Mouse (Mus musculus): ENCODE results near the gene Rap1a. TPM values are rescaled to one million over a fixed set of nuclear protein-coding genes. Genes with fewer than 3 reads are reported as not detected.

Gene Rap1a
- polyA plus RNA-seq, 2 experiments = 37.4 to 86.2 TPM

- Histone ChIP-seq H3K9me3 (ENCODE audit: control insufficient read depth, low read length) (no peaks in the 10 kb centered on the region), H3K4me3 (ENCODE audit: insufficient read depth in 1 of 2, low read depth in 2 of 2, low read length in 2 of 2) (no peak overlapping the region), H3K36me3 (replicated peaks; ENCODE audit: control insufficient read depth, insufficient read depth, low read depth) (peaks cover 8% of the 10 kb centered on the region), H3K9ac (replicated peaks) (no peak overlapping the region), H3K27me3 (ENCODE audit: control insufficient read depth, insufficient read depth, low read length) (no peaks in the 10 kb centered on the region), H3K4me1 (replicated peaks; ENCODE audit: control insufficient read depth in 2 of 2, insufficient read depth in 2 of 2, low read length in 1 of 2) (no peaks in the 10 kb centered on the region), H3K4me2 (ENCODE audit: low read depth) (no peak overlapping the region), H3K27ac (no peak overlapping the region)
- ATAC-seq (ENCODE audit: insufficient read depth) (no peak), DNase-seq (ENCODE audit: low read depth in 3 of 3, low spot score in 3 of 3) (peak; percentile 39 to 55 (median 45))
- 3% methylated on average over 1 of the region's 1 CpGs for WGBS (ENCODE audit: insufficient replicate concordance)
- no peak for TF ChIP-seq EP300 (IDR thresholded peaks at IDR 0.05; ENCODE audit: low read depth)
- TF ChIP-seq CTCF (IDR thresholded peaks at IDR 0.05; ENCODE audit: low read depth) = peak; percentile 75
These were observed 75.1 kb downstream of the Rap1a start for GRCm38 (mm10) chr3:105726037-105726436.

DNA sequence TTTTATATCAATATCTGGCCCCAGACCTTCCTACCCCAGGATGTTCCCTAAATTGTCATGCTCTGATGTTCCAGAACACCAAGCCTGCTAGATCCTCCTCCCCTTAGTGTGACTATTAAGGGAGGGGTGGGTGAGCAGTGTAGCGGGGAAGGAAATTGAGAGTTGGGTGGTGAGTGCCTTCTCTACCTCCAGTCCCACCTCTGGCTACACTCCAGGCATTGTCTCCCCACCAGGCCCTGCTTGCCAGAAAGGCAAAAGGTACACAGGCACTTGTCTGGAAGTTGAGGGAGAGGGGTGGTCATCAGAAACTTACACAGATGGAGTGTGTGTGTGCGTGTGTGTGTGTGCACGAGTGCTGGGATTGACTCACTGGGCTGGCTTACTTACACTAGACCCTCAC lies 78.6 kb downstream of the Rap1a start:
- no peaks in the 10 kb centered on the region for H3K4me1 ChIP-seq (replicated peaks; ENCODE audit: control insufficient read depth in 2 of 2, insufficient read depth in 2 of 2, low read length in 1 of 2)
- no peaks in the 10 kb centered on the region for H3K27me3 ChIP-seq (ENCODE audit: control insufficient read depth, insufficient read depth, low read length)
- H3K9ac ChIP-seq (replicated peaks) = no peak overlapping the region
- no peaks in the 10 kb centered on the region for H3K9me3 ChIP-seq (ENCODE audit: control insufficient read depth, low read length)
- H3K36me3 ChIP-seq (replicated peaks; ENCODE audit: control insufficient read depth, insufficient read depth, low read depth) = no peaks in the 10 kb centered on the region; the same call in 1 of the 2 replicates
- no peak for ATAC-seq (ENCODE audit: insufficient read depth)
- H3K4me3 ChIP-seq (ENCODE audit: insufficient read depth in 1 of 2, low read depth in 2 of 2, low read length in 2 of 2) = no peak overlapping the region
- WGBS (ENCODE audit: insufficient replicate concordance) = 75% methylated on average over 3 of the region's 3 CpGs
- TF ChIP-seq CTCF (IDR thresholded peaks at IDR 0.05; ENCODE audit: low read depth) (no peak), EP300 (IDR thresholded peaks at IDR 0.05; ENCODE audit: low read depth) (no peak)
- H3K27ac ChIP-seq = no peak overlapping the region
- no peak overlapping the region for H3K4me2 ChIP-seq (ENCODE audit: low read depth)
- no peak for DNase-seq (ENCODE audit: low read depth in 3 of 3, low spot score in 3 of 3)

- 43% methylated on average over 2 of the region's 2 CpGs for WGBS (ENCODE audit: insufficient replicate concordance)
- ATAC-seq (ENCODE audit: insufficient read depth) = no peak
These were observed 79.4 kb downstream of the Rap1a start for GRCm38 (mm10) chr3:105721681-105722201.

GRCm38 (mm10) chr3:105720514-105720913 lies 80.6 kb downstream of the Rap1a start:
- H3K4me2 ChIP-seq (ENCODE audit: low read depth) = no peak overlapping the region
- H3K4me3 ChIP-seq (ENCODE audit: insufficient read depth in 1 of 2, low read depth in 2 of 2, low read length in 2 of 2) = no peak overlapping the region
- no peak overlapping the region for H3K27ac ChIP-seq
- no peaks in the 10 kb centered on the region for H3K4me1 ChIP-seq (replicated peaks; ENCODE audit: control insufficient read depth in 2 of 2, insufficient read depth in 2 of 2, low read length in 1 of 2)
- WGBS (ENCODE audit: insufficient replicate concordance) = 65% methylated on average over 4 of the region's 4 CpGs
- H3K27me3 ChIP-seq (ENCODE audit: control insufficient read depth, insufficient read depth, low read length) = no peaks in the 10 kb centered on the region
- no peak for TF ChIP-seq CTCF (IDR thresholded peaks at IDR 0.05; ENCODE audit: low read depth)
- TF ChIP-seq EP300 (IDR thresholded peaks at IDR 0.05; ENCODE audit: low read depth) = no peak
- H3K36me3 ChIP-seq (replicated peaks; ENCODE audit: control insufficient read depth, insufficient read depth, low read depth) = no peaks in the 10 kb centered on the region
- H3K9ac ChIP-seq (replicated peaks) = no peak overlapping the region
- DNase-seq (ENCODE audit: low read depth in 3 of 3, low spot score in 3 of 3) (no peak), ATAC-seq (ENCODE audit: insufficient read depth) (no peak)
- no peaks in the 10 kb centered on the region for H3K9me3 ChIP-seq (ENCODE audit: control insufficient read depth, low read length)

More at GRCm38 (mm10) chr3:105721681-105722201, 79.4 kb downstream of the Rap1a start:
- Histone ChIP-seq H3K9me3 (ENCODE audit: control insufficient read depth, low read length) (no peaks in the 10 kb centered on the region), H3K27me3 (ENCODE audit: control insufficient read depth, insufficient read depth, low read length) (no peaks in the 10 kb centered on the region), H3K4me2 (ENCODE audit: low read depth) (no peak overlapping the region), H3K4me3 (ENCODE audit: insufficient read depth in 1 of 2, low read depth in 2 of 2, low read length in 2 of 2) (no peak overlapping the region), H3K4me1 (replicated peaks; ENCODE audit: control insufficient read depth in 2 of 2, insufficient read depth in 2 of 2, low read length in 1 of 2) (no peaks in the 10 kb centered on the region), H3K36me3 (replicated peaks; ENCODE audit: control insufficient read depth, insufficient read depth, low read depth) (no peaks in the 10 kb centered on the region; the same call in 1 of the 2 replicates), H3K27ac (no peak overlapping the region), H3K9ac (replicated peaks) (no peak overlapping the region)
- no peak for DNase-seq (ENCODE audit: low read depth in 3 of 3, low spot score in 3 of 3)
- no peak for TF ChIP-seq CTCF (IDR thresholded peaks at IDR 0.05; ENCODE audit: low read depth)
- no peak for TF ChIP-seq EP300 (IDR thresholded peaks at IDR 0.05; ENCODE audit: low read depth)

DNA sequence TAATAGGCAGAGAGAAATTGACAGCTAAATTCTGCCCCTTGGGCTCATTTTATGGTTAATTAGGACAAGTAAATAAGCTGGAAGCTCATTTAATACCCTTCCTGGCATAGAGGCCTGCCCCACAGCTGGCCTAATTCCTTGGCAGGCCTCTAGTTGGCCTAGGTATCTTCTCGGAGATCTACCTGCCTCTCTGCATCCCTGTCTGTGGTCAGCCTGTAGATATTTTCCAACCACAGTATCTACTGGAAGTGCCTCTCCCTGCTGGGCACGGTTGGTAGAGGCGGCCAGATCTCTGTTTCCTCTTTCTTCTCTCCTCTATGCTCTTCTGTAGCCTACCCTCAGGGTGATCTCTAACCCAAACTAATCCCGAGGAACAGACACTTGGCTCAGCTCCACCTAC lies 81.2 kb downstream of the Rap1a start:
- TF ChIP-seq CTCF (IDR thresholded peaks at IDR 0.05; ENCODE audit: low read depth) (no peak), EP300 (IDR thresholded peaks at IDR 0.05; ENCODE audit: low read depth) (no peak)
- H3K27me3 ChIP-seq (ENCODE audit: control insufficient read depth, insufficient read depth, low read length) = no peaks in the 10 kb centered on the region
- H3K4me3 ChIP-seq (ENCODE audit: insufficient read depth in 1 of 2, low read depth in 2 of 2, low read length in 2 of 2) = no peak overlapping the region
- no peak overlapping the region for H3K4me2 ChIP-seq (ENCODE audit: low read depth)
- no peaks in the 10 kb centered on the region for H3K9me3 ChIP-seq (ENCODE audit: control insufficient read depth, low read length)
- H3K9ac ChIP-seq (replicated peaks) = no peak overlapping the region
- no peaks in the 10 kb centered on the region for H3K36me3 ChIP-seq (replicated peaks; ENCODE audit: control insufficient read depth, insufficient read depth, low read depth)
- no peaks in the 10 kb centered on the region for H3K4me1 ChIP-seq (replicated peaks; ENCODE audit: control insufficient read depth in 2 of 2, insufficient read depth in 2 of 2, low read length in 1 of 2)
- 54% methylated on average over 4 of the region's 4 CpGs for WGBS (ENCODE audit: insufficient replicate concordance)
- H3K27ac ChIP-seq = no peak overlapping the region
- no peak for DNase-seq (ENCODE audit: low read depth in 3 of 3, low spot score in 3 of 3)
- no peak for ATAC-seq (ENCODE audit: insufficient read depth)

Measured in liver, embryonic 14.5 days (tissue).